Mouse (Mus musculus) cerebellum, adult (tissue): ENCODE results near the gene Gm45623.

ENCODE experiments used
- ATAC-seq: cut with Nextera tagmentation; 2 replicates; pipeline ENCODE4 v1.9.2; 2017; ENCODE audit warnings: mild to moderate bottlenecking, moderate library complexity, mixed read lengths; ENCODE audit not compliant: insufficient number of reproducible peaks, low FRiP score, low TSS enrichment

Gene Gm45623

DNA sequence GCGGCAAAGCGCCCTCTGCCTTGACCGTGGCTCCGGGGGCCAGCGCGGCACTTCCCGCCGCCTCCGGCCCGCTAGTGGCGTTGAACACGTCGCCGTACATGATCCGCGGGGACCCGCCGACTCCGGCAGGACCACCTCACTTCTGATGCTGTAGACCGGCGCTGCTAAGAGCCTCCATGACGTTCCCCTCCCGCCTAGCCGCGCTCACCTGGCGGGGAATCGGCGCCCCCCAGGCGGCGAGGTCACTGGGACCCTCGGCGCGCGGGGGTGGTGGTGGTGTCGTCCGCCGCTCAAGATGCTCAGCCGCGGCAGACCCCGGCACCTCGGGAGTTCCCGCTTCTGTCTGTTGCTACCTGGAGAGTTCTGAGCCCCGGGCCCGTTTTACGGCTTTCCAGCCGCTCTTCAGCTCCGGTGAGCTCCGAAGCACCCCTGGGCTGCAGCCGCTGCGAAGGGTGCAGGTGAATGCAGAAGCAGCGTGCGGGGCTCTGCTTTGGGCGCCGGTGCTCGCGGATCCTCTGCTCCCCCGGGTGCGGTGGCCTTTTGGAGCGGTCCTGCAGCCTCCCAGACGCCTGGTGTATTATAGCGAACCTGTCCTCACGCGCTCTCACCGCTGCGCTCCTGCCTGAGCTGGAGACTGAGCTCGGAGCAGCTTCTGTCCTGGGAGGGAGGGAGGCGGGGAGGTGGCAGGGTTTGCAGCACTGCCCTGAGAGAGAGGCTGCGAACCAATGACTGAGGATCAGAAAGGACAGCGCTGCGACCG, at the start of gene Gm45623:
TSS of gene Gm45623 (minus strand) at position 636 of the 760 bp plus-strand sequence.
- no peak for ATAC-seq

DNA sequence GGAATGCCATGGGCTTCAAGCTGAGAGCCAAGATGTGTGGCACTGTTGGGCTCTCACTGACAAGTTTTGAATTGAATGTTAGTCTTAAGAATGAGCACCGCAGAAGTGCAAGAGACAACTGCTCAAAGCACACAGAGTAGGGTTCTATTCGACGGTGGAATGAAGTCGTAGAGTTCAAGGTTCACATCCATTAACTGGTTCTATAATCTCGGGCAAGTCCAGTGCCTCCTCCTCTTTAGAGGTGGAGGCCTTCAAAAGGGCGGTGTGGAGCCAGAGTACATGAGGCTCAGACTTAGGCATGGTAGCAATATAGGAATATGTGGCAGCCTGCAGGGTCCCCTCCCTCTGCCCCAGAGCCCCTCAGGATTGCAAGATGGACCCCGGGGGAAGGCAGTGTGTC, 43.8 kb upstream of the Gm45623 start:
- no peak for ATAC-seq

DNA sequence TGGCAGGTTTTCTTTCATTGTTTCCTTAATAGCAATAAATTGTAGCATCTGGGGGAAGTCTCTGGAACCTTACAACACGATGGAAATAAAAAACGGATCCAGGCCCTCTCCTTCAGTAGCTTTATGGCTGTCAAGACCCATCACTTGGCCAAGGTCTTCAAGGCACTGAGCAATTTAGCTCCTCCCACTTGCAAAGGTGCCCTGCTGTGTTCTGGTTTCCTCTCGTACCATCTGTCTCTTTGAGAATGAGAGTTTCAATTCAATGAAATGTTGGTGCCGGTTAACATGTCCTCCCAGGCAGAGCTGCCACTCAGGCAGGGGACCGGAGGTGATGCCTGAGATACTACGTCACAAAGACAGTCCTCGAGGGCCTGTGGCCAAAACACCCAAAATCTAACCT, 41.9 kb upstream of the Gm45623 start:
- ATAC-seq: no peak

DNA sequence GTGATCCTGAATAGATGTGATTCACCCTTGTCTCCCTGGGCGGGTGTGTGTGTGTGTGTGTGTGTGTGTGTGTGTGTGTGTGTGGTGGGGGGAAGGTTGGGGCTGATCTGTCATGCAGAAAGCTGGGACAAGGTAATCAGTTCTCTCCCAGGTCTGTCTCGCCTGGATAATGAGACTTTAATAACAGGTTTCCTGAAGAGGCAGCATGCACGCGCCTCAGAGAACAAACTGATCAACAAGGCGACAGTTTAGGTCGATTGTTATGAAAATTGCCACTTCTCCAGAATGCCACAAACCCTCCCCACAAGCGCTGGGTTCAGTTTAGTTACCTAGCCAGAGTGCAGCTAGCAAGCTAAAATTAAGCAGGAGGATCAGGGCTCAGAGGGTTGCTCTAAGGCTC, 40.8 kb upstream of the Gm45623 start:
- no peak for ATAC-seq

DNA sequence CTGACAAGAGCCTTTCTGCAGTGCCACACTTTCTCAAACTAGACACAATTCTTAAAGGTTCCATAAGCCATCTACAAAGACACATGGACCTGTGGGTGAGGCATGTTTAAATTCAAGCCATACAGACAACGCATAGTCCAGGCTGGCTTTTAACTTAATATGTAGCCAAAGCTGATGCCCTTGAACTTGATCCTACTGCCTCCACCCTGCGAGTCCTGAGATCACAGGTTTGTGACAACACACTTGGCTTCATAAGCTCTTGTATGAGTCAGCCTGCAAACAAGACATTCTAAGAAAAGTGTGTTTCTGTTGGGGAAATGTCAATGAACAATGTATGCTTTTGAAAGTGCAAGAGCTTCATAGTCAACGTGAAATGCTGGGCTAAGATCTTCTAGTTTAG, 39.2 kb upstream of the Gm45623 start:
- ATAC-seq: no peak

DNA sequence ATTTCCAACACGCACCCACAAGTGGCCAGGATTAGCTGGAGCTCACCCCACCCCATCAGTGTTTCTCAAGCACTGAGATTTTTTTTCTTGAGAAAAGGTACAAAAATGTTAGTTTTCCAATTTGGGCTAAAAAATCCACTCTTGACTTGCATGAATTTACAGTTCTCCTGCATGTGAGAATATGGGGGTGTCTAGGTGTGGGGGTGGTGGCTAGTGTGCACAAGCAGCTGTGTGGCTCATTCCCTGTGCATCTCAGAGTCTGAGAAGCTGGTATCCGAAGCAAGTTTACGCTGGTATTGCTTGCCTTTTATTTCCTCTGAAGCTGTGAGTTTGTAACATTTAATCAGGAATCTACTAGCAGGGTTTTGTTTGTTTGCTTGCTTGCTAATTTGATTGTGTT, 37.1 kb upstream of the Gm45623 start:
- no peak for ATAC-seq

DNA sequence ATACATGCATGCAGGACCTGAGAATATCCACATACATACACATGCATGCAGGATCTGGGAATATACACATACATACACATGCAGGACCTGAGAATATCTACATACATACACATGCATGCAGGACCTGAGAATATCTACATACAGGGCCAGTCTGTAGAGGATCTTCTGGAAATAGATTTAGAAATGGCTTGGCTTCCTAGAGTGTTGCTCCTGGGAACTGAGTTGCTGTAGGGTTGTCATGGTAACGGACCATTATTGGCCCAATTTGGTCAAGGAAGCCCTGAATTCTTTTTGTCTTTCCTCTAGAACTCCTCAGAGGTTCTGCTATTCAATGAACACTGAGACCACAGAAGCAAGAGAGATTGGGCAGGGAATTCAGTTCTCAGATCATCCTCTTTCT, 29.0 kb upstream of the Gm45623 start:
- no peak for ATAC-seq

DNA sequence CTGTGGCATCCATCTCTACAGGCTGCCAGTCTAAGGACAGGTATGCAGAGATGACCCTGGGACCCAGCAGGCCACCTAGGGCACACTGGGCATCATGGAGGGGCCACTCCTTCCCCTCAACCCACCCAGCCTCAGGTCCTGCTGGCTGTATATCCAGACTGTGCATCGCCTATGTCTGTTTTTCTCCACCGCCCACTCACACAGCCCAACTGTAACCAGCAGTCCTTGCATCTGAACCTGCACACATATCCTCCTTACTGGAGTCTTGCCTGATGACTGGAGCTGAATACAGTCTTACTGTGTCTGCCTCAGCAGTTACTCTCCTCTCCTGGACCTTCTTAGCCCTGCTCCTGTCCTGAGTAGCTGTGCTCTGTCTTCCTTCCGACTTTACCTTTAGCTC, 28.1 kb upstream of the Gm45623 start:
- no peak for ATAC-seq

DNA sequence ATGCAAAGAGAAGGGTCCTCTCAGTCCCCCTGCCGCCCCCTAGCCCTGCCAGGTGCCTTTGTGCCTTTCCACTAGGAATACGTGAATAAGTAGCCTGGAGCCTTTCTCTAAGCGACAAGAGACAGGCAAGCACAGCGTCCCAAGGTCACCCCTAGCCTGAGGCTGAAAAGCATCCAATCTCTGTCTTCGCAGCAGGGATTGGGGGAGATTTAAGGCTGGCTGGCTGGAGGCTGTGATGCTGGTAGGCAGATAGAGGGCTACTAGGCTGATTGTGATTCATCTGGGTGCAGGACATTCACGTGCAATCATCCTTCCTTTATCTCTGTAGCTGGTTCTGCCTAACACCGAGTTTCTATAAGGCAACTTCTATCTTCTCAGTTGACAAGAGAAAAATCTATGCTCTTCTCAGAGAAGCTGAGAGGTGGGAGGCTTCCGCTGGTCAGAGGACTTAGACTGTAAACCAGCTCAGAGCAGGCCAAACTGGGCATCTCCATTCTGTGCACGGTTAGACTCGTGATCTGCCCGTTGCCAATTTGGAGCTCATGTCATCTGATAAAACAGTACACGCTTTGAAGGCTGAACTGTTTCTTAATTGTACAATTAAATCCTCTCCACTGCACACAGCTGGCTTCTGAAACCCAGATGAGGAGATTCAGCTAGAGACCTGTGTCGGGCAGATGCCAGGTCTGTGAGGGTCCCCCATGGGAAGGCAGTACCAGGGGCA, 27.3 kb upstream of the Gm45623 start:
- ATAC-seq: no peak

DNA sequence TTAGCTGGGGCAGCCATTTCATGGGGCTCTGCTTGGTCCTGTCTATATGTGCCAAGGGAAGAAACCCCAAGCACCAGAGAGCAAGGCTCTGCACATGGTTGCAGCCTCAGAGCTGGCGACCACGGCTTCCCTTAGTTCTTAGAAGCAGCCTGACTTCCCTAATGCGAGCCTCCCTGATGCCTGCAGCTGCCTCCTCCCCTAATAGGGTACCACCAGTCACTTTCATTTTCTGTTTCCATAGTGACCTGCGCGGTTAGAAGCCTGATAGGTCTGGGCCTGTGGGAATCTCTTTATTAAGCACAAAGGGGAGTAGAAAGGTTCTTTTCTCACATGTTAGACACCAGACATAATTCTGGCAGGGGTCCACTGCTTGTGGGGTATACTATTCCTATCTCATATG, 20.7 kb upstream of the Gm45623 start:
- no peak for ATAC-seq

DNA sequence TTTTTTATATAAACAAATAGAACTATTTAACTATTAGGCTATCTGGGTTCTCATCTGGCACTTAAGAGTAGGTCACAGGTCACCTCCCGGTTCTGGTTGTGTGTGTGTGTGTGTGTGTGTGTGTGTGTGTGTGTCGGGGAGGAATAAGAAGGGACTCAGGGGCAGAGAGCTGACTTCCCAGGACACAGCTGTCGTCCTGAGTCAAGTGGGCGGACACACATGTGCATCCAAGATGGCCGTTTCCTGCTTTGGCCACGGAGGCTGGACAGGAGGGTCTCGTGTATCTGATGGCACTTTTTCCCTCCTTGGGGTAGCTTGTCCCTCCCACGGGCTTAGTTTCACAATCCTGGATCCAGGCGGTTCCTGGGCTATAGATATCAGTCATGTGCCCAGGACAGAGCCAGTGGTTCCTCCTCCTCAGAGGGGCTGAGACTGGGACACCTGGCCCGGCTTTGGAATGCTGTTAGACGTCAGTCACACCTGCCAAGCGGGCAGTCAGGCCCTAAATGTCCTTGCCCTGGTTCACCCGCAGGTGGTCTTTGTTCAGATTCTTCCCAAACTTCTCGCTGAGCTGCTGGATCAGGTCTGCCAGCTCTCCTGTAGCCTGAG, 19.7 kb upstream of the Gm45623 start:
- no peak for ATAC-seq

DNA sequence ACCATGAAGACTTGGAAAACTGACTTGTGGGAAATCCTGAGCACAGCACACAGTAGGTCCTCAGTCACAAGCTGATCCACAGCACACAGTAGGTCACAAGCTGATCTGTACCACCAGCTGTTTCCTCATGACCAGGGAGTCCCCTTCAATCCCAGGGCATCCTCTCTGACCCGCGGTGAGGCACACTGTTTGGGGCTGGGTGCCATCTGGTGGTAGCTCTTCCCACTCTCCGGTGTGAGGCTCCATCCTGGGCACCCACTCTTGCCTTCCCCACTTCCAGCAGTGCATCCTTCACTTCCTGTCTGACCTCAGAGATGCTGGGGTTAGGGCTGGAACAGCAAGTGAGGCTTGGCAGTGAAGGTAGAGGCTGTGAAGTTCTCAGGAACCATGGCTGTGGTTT, 19.0 kb upstream of the Gm45623 start:
- ATAC-seq: no peak

DNA sequence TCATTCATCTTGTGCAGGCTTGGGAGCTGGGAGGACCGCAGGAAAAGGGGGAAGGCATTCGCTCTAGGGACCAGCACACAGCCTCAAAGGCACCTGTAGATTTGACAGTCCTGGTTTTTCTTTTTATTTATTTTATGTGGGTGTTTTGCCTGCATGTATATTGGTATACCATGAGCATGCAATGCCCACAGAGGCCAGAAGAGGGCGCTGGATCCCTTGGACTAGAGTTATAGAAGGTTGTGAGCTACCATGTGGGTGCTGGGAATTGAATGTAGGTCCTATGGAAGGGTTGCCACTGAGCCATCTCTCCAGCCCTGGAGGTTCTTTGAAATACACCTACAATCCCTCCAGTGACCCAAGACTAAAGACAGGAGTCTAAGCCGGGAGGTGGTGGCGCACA, 17.2 kb upstream of the Gm45623 start:
- ATAC-seq: no peak

DNA sequence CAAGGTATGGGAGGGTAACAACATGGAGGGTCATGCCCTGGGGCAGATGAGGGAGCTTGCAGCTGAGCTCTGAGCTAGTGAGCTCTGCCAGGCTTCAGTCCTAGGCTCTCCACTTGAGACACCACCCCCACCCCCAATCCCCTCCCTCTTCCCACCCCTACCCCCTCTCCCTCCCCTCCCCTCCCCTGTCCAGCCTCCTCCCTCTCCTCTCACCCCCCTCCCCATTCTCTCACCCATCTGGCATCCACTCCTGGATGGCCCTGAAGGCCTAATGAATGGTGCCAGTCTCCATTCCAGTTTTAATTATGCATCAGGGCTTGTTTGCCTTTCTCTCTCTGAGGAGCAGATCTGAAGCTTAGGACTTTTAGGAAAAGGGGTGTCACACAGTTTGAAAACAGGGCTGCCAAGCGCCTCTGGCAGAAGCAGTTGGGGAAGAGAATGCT, 16.5 kb upstream of the Gm45623 start:
- no peak for ATAC-seq

DNA sequence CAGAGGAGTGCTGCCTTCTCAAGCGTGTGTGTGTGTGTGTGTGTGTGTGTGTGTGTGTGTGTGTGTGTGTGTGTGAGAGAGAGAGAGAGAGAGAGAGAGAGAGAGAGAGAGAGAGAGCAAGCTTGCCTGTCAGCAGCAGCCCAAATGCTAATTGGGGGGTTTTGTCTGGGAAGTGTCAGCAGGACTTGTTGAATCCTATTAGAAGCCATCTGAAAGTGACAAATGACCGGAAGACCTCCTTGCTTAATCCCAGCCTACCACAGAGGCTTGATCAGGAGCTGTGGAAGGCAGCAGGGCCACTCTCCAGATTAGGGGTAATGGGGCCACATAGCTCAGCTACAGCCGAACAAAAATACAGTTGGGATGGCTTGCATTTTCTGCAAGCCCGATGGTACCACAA, 15.8 kb upstream of the Gm45623 start:
- no peak for ATAC-seq

DNA sequence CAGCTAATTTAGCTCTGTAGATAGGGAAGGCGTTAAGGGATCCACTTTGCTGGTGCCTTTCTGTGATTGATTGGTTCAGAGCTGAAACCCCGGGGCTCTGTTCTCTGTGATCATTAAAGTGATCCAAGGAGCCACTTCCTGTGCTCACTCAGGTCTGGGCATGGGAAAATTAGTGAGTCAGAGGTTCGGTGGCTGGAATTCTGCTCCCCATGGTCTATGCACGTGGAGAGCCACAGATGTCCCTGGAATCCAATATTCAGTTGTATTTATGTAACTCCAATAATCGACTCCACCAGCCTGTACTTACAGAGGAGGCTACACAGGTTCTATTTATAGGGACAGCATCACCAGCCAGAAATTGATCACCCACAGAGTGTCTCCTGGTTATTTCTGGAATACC, 12.6 kb upstream of the Gm45623 start:
- ATAC-seq: no peak

DNA sequence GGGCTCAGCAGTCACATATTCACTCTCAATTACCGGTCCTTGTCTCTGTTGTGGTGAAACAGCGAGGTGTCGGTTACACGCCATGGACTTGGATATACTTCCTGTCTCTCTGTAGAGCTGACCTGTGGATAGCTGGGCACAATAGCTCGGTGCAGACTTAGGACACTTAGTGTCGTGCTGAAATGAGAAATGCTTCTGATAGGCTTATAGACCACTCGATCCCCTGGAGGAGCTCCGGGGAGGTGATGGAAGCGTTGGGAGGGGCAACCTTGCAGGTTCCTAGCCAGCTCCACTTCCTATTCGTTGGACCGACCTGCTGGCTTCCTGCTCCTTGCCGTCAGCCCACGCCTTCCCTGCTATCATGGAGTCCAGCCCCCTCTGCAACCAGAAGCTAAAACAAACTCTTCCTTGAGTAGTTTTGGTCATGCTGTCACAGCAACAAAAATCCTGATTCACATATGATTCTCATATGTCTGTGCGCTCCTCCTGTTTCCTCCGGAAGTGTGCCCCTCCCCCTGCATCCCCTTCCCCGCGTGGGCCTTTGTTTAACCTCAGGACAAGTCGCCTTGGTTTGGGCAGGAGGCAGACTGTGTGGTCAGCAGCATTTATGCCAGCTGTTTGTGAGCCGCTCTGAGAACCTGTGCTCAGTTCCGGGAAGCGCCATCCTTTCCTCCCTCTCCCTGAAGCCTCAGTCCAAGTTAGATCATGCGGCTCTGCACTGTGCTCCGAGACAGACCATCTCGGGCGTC, 11.8 kb upstream of the Gm45623 start:
- ATAC-seq: no peak

DNA sequence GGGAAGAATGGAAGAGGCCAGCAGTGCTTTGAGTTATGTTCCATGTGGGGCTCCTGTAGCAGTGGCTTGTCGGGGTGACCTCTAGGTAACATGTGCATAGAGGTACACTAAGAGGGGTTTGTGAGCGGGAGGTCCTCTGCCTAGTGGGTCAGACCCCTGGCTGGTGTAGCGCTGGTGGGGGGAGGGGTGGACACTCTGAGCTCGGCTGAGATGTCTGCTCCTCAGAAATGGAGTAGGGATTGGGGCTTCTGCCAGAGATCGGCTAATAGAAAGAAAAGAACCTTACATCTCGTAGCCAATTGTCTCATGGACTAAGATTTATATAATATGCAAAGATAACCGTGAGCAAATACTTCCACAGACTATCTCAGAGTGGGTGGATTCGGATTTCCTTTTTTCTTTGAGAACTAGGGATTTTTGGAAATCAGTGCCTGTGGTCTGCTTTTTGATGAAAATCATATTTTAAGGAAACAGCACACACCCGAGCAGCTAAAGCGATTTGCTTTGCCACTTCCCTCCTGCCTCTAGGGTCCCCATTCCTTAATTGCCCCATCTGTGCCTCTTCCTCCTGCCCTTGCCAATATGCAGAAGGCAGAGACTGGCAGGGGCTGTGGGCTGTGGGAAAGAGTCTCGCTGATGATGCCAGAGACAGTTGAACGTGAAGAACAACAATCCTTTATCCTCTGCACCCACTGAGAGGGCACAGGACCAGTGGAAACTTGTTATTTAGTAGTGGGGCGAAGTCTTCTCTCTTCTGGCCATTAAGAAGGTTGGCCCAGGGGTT, 9.0 kb upstream of the Gm45623 start:
- ATAC-seq: no peak

DNA sequence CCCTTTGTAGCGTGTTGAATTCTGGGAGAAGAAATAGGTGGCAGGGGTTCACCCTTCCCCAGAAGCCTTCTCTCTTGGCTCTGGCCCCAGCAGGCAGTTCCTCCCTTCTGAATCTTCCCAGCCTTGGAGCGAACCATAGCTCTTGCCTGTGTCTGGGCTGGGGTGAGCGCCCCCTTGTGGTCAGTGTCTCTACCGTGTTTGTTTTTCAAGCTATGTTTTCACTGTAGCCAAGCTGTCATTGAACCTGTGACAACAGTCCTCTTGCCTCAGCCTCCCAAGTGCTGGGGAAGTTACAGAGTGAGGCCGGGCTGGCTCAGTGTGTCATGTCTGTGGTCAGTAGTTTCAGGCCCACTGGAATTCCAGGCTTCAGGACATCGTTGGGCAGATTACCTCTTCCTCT, 4.9 kb upstream of the Gm45623 start:
- peak; percentile 72 for ATAC-seq

DNA sequence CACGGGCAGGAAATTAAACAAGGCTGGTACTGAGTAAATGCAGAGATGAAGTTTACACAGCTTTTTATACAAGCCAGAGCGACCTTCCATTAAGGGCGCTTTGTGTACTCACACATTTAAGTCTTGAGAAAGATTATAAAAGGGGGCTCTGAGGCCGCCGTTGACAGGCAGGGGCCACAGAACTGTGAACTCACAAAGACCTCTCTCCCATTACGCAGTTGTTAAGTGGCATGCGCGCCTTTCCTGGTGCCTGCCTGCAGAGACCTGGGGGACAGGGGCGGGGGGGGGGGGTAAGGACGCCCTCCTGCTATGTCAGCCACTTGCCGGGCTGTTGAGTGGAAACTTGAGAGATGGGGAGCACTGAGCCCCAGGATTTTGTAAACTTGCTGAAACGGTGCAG, 3.6 kb upstream of the Gm45623 start:
- no peak for ATAC-seq
